Mouse (Mus musculus) megakaryocyte, embryonic 14.5 days (primary cell): ENCODE results near the gene Morc1. TPM values are rescaled to one million over a fixed set of nuclear protein-coding genes. Genes with fewer than 3 reads are reported as not detected.

ENCODE experiments used
- H3K27me3 ChIP-seq: replicated peaks from 2 replicates; pipeline ENCODE3; 2012; ENCODE audit warnings: inconsistent platforms
- H3K36me3 ChIP-seq: replicated peaks from 2 replicates; pipeline ENCODE3; 2012; ENCODE audit warnings: low read length, inconsistent platforms, mixed read lengths
- H3K4me1 ChIP-seq: 2 replicates; pipeline ENCODE4 v1.6.1; 2012; ENCODE audit warnings: inconsistent platforms
- H3K4me3 ChIP-seq: replicated peaks from 2 replicates; pipeline ENCODE3; 2012; ENCODE audit warnings: moderate library complexity, mild to moderate bottlenecking, inconsistent platforms
- H3K9me3 ChIP-seq: 2 replicates; pipeline ENCODE4 v1.6.1; 2012; ENCODE audit warnings: inconsistent platforms
- FLI1 ChIP-seq: IDR thresholded peaks from 2 replicates; pipeline ENCODE4 v1.6.1; 2012; ENCODE audit warnings: low read length, inconsistent platforms, mixed read lengths
- GATA1 ChIP-seq: IDR thresholded peaks from 3 replicates; pipeline ENCODE4 v1.6.1; 2012; ENCODE audit warnings: mixed read lengths, low read length, inconsistent platforms, borderline replicate concordance
- polyA plus RNA-seq: library from polyadenylated mRNA; stranded (reverse); fragments of >175 nt; gene quantifications from 2 replicates; pipeline ENCODE4 v1.2.3, GENCODE M21; 2012; ENCODE audit warnings: low replicate concordance; ENCODE audit not compliant: insufficient read depth

The Morc1 gene
- polyA plus RNA-seq, 1 experiment, result not detected

DNA sequence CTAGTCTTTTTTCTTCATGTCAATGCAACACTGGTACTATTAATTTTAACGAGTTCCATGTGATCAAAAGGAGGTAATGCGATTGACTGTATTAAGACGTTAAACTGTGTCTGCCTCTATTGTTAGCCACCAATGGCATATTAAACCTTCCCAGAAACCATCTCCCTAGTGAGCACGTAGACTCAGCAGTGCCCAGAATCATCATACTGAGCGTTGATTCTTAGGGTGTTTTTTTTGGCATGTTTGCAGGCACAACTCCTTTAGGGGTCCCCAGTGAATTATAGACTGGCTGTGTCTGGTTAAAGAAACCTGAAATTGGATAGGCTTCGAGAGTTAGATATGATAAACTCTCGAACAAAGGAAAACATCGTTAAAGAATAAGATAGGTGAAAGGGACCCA lies 189.5 kb downstream of the Morc1 start:
- Histone ChIP-seq H3K4me1 (peaks cover 9% of the 10 kb centered on the region), H3K4me3 (no peak overlapping the region), H3K9me3 (no peaks in the 10 kb centered on the region), H3K36me3 (no peaks in the 10 kb centered on the region), H3K27me3 (no peaks in the 10 kb centered on the region)
- TF ChIP-seq GATA1 (no peak), FLI1 (no peak)

DNA sequence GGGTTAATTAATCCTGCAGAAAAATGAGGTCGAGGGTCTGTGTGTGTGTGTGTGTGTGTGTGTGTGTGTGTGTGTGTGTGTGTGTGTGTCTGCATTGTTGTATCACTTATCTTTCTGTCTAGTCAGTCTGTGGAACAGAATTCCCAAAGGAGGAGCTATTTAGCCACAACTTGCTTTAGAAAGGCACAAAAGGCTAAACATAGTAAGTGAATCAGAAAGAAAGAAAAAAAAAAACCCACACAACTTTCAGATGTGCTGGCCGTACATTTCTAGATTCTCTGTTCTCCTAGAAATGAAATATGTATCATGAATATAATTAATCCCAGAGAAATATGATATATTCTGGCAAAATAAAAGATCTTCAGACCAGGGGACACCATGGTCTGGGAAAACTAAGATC lies 190.0 kb downstream of the Morc1 start:
- no peaks in the 10 kb centered on the region for H3K36me3 ChIP-seq
- no peaks in the 10 kb centered on the region for H3K27me3 ChIP-seq
- H3K9me3 ChIP-seq, result no peaks in the 10 kb centered on the region
- TF ChIP-seq GATA1 (no peak), FLI1 (no peak)
- no peak overlapping the region for H3K4me3 ChIP-seq
- H3K4me1 ChIP-seq, result peaks cover 9% of the 10 kb centered on the region

GRCm38 (mm10) chr16:48623447-48623846 lies 192.4 kb downstream of the Morc1 start:
- Histone ChIP-seq H3K4me1 (peaks cover 27% of the 10 kb centered on the region), H3K4me3 (no peak overlapping the region), H3K27me3 (no peaks in the 10 kb centered on the region), H3K36me3 (no peaks in the 10 kb centered on the region), H3K9me3 (no peaks in the 10 kb centered on the region)
- TF ChIP-seq FLI1, result no peak
- no peak for TF ChIP-seq GATA1

DNA sequence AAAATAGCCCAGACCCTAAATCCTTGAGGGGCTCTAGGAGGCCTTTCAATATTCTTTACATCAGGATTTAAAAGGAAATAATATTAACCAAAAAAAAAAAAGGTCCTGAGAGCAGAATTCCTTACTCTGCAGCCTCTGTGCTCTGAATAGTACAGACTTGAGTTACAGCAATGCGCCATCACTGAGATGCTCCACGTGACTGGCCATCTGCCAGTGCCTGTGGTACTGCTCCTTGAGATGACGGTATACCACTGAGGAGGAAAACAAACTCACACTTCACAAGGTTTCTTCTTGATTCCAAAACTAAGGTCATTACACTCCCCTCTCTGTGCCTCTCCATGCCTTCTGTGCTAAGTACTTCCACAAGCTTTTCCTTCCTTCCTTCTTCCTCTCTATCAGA lies 195.1 kb downstream of the Morc1 start:
- Histone ChIP-seq H3K27me3 (no peaks in the 10 kb centered on the region), H3K4me3 (no peak overlapping the region), H3K4me1 (peaks cover 27% of the 10 kb centered on the region), H3K9me3 (no peaks in the 10 kb centered on the region), H3K36me3 (no peaks in the 10 kb centered on the region)
- TF ChIP-seq FLI1 (no peak), GATA1 (no peak)

GRCm38 (mm10) chr16:48627296-48627695 lies 196.3 kb downstream of the Morc1 start:
- Histone ChIP-seq H3K36me3 (no peaks in the 10 kb centered on the region), H3K4me1 (peaks cover 24% of the 10 kb centered on the region), H3K4me3 (peak overlapping the region; percentile 51), H3K27me3 (no peaks in the 10 kb centered on the region), H3K9me3 (no peaks in the 10 kb centered on the region)
- TF ChIP-seq FLI1 (no peak), GATA1 (no peak)

DNA sequence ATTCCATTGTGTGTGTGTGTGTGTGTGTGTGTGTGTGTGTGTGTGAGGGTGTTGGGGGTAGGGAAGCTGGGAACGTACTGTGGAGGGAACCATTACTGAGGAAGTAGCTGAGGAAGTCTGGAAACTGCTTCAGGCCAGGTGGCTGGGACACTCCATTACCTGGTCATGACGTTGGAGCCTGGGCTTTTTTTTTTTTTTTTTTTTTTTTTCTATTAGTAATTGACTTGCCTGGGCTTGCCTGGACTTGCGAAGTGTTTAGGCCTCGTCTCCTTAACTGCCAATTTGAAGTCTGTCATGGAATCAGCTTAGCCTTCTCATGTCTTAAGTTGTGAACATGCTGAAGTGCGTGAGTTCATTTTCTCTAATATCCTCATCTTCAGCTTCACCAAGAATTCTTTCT lies 198.7 kb downstream of the Morc1 start:
- no peak for TF ChIP-seq FLI1
- no peaks in the 10 kb centered on the region for H3K36me3 ChIP-seq
- peaks cover 19% of the 10 kb centered on the region for H3K4me1 ChIP-seq
- no peak overlapping the region for H3K4me3 ChIP-seq
- no peaks in the 10 kb centered on the region for H3K27me3 ChIP-seq
- no peaks in the 10 kb centered on the region for H3K9me3 ChIP-seq

DNA sequence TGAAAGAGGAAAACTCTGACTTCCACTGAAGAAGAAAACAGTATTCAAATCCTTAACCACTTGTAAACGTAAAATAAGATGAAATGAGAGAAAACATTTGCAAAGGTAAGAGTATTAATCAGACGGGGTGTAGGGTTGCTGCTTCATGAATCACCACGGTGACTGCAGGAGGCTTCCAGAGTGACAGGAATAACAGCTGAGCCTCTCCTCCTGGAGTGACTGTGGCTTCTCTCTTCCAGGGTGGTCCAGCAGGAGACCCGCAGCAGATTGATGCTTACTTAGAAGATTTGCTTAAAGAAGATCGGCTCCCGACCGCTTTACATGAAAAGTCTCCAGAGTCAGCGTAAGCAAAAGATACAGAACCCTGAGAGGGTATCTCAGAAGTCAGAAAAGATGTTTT lies 199.4 kb downstream of the Morc1 start:
- Histone ChIP-seq H3K27me3 (no peaks in the 10 kb centered on the region), H3K4me1 (peaks cover 19% of the 10 kb centered on the region), H3K4me3 (no peak overlapping the region), H3K36me3 (no peaks in the 10 kb centered on the region), H3K9me3 (no peaks in the 10 kb centered on the region)
- TF ChIP-seq FLI1 (no peak), GATA1 (no peak)

DNA sequence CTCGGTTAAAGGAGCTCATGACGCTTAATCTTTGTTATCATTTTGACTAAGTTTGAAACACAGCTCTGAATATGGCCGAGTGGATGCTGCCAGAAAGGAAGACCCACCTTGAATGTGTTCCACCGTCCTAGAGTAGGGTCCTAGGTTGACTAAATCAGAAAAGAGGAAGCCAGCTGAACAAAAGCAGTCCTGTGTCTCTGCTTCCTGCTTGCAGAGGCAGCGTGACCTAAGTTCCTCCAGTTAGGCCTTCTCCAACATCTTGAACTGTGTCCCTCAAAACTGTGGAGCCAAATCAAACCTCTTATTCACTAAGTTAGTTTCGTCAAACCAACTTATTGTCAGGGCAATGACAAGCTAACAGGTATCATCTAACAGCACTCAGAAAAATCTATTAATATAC lies 201.3 kb downstream of the Morc1 start:
- no peak overlapping the region for H3K4me3 ChIP-seq

DNA sequence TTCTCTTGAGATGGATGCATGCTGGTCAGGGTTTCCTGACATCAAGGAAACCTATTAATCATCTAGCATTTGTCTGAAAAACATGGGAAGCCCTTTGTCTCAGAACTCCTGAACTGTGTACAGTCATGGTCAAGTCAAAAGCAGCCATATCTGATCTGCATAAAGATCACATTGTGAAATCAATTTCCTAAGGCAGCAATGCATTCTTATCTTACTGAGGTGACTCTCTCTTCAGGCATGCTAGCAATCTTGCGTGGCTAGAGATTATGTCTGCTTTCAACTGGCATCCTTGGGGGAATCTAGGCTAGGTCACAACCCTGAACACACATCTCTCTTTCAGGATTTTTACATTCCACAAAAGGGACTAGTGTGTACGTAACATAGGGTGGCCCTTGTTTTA lies 215.2 kb downstream of the Morc1 start:
- Histone ChIP-seq H3K27me3 (no peaks in the 10 kb centered on the region), H3K4me1 (peaks cover 7% of the 10 kb centered on the region; the same call in 1 of the 2 replicates), H3K4me3 (no peak overlapping the region), H3K36me3 (no peaks in the 10 kb centered on the region), H3K9me3 (no peaks in the 10 kb centered on the region)
- TF ChIP-seq FLI1, result no peak
- TF ChIP-seq GATA1, result no peak

More for the DNA sequence above, 201.3 kb downstream of the Morc1 start:
- H3K4me1 ChIP-seq, result peaks cover 6% of the 10 kb centered on the region
- TF ChIP-seq FLI1 (no peak), GATA1 (no peak)
- no peaks in the 10 kb centered on the region for H3K9me3 ChIP-seq
- H3K36me3 ChIP-seq, result no peaks in the 10 kb centered on the region
- no peaks in the 10 kb centered on the region for H3K27me3 ChIP-seq

DNA sequence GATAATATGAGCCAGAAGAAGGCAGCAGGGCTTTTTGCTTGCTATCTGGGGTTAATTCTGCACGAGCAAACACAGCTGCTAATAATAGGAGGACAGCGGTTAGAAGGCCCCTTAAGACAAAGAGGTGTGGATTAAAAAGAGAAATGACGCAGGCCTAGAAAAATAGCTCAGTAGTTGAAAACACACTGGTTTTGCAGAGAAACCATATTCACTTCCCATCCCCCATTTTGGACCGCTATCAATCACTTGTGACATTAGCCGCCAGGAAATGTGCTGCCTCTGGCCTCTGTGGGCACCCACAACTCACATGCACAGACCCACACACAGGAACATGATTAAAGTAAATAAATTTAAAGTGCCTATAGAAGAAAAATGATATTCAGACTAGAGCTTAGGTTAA lies 240.7 kb downstream of the Morc1 start:
- no peak for TF ChIP-seq GATA1
- H3K4me3 ChIP-seq, result peak overlapping the region; percentile 56
- no peaks in the 10 kb centered on the region for H3K27me3 ChIP-seq
- peaks cover 56% of the 10 kb centered on the region for H3K4me1 ChIP-seq
- peaks cover 4% of the 10 kb centered on the region for H3K9me3 ChIP-seq
- no peaks in the 10 kb centered on the region for H3K36me3 ChIP-seq

- Histone ChIP-seq H3K27me3 (no peaks in the 10 kb centered on the region), H3K4me1 (peaks cover 62% of the 10 kb centered on the region), H3K4me3 (no peak overlapping the region), H3K36me3 (no peaks in the 10 kb centered on the region), H3K9me3 (no peaks in the 10 kb centered on the region)
- TF ChIP-seq FLI1 (no peak), GATA1 (no peak)
These were observed 241.6 kb downstream of the Morc1 start for GRCm38 (mm10) chr16:48672664-48673063.
